Mouse (Mus musculus): Measurements from ENCODE around the gene Timd4. TPM values are rescaled to one million over a fixed set of nuclear protein-coding genes. Genes with fewer than 3 reads are reported as not detected.

Timd4 gene
- polyA plus RNA-seq (2011; ENCODE audit: insufficient read depth, insufficient read length, low read depth, missing spikeins) = not detected in 2 replicates

DNA sequence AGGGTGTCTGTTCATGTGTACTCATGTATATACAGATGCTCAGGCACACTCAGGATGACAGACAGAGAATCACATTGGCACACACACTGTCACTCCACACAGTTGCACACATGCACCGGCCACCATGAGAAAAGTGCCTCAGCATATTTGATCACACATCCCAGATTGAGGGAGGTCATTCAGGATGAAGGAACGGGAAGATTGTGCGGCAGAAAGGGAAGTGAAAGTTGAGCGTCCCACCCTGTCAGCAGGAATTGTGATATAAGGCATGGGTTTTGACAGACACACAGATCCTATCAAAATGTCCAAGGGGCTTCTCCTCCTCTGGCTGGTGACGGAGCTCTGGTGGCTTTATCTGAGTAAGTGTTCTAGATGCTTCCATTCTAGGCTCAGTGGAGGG lies at the start of gene Timd4:
Gene Timd4 (plus strand): TSS at position 290 of the 400 bp plus-strand sequence.
- Histone ChIP-seq H3K4me3 (ENCODE audit: low read depth, low read length) (no peak within 1 kb of the TSS), H3K27me3 (ENCODE audit: control insufficient read depth, insufficient read depth, low read length, poor library complexity, severe bottlenecking) (no peaks in the 10 kb centered on the region), H3K9ac (ENCODE audit: low read depth, poor library complexity, severe bottlenecking) (no peak within 1 kb of the TSS), H3K4me1 (ENCODE audit: control insufficient read depth, insufficient read depth, low read length) (no peaks in the 10 kb centered on the region), H3K9me3 (replicated peaks; ENCODE audit: control insufficient read depth, insufficient read depth, low read length, poor library complexity, severe bottlenecking) (no peaks in the 10 kb centered on the region), H3K36me3 (ENCODE audit: control insufficient read depth, insufficient read depth, low read length, poor library complexity, severe bottlenecking) (no peaks in the 10 kb centered on the region), H3K27ac (ENCODE audit: insufficient read depth, low read length) (no peak within 1 kb of the TSS)
- TF ChIP-seq CTCF (IDR thresholded peaks at IDR 0.05; ENCODE audit: low read depth, low read length) (no peak), POLR2A (IDR thresholded peaks at IDR 0.05; ENCODE audit: insufficient read depth, low read length) (no peak), EP300 (IDR thresholded peaks at IDR 0.05; ENCODE audit: insufficient read depth, low read depth, low read length) (no peak)

DNA sequence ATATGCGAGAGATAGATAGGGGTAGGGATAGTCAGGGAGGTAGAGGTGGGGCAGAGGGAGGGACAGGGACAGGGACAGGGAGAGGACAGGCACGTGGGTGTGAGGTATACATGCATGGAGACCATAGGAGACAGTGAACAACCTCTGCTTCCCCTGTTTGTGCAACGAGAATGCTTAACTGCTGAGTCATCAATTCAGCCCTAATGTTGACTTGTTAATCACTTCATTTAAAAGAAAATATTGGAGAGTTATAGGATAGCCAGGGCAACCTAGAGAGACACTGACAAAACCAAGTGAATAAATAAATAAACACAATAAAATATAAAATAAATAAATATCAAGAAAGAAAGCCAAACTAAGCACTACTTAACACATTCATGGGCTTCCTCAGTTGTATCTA lies 33.7 kb upstream of the Timd4 start:
- no peaks in the 10 kb centered on the region for H3K4me1 ChIP-seq (ENCODE audit: control insufficient read depth, insufficient read depth, low read length)
- H3K4me3 ChIP-seq (ENCODE audit: low read depth, low read length) = no peak overlapping the region
- no peak overlapping the region for H3K9ac ChIP-seq (ENCODE audit: low read depth, poor library complexity, severe bottlenecking)
- H3K27me3 ChIP-seq (ENCODE audit: control insufficient read depth, insufficient read depth, low read length, poor library complexity, severe bottlenecking) = no peaks in the 10 kb centered on the region
- TF ChIP-seq CTCF (IDR thresholded peaks at IDR 0.05; ENCODE audit: low read depth, low read length) = no peak
- TF ChIP-seq EP300 (IDR thresholded peaks at IDR 0.05; ENCODE audit: insufficient read depth, low read depth, low read length) = no peak
- no peak for TF ChIP-seq POLR2A (IDR thresholded peaks at IDR 0.05; ENCODE audit: insufficient read depth, low read length)
- no peak overlapping the region for H3K27ac ChIP-seq (ENCODE audit: insufficient read depth, low read length)
- H3K36me3 ChIP-seq (ENCODE audit: control insufficient read depth, insufficient read depth, low read length, poor library complexity, severe bottlenecking) = no peaks in the 10 kb centered on the region
- no peaks in the 10 kb centered on the region for H3K9me3 ChIP-seq (replicated peaks; ENCODE audit: control insufficient read depth, insufficient read depth, low read length, poor library complexity, severe bottlenecking)

GRCm38 (mm10) chr11:46779811-46780210 lies 30.8 kb upstream of the Timd4 start:
- no peaks in the 10 kb centered on the region for H3K9me3 ChIP-seq (replicated peaks; ENCODE audit: control insufficient read depth, insufficient read depth, low read length, poor library complexity, severe bottlenecking)
- no peak overlapping the region for H3K4me3 ChIP-seq (ENCODE audit: low read depth, low read length)
- H3K27ac ChIP-seq (ENCODE audit: insufficient read depth, low read length) = no peak overlapping the region
- H3K36me3 ChIP-seq (ENCODE audit: control insufficient read depth, insufficient read depth, low read length, poor library complexity, severe bottlenecking) = no peaks in the 10 kb centered on the region
- no peaks in the 10 kb centered on the region for H3K27me3 ChIP-seq (ENCODE audit: control insufficient read depth, insufficient read depth, low read length, poor library complexity, severe bottlenecking)
- H3K4me1 ChIP-seq (ENCODE audit: control insufficient read depth, insufficient read depth, low read length) = no peaks in the 10 kb centered on the region
- TF ChIP-seq CTCF (IDR thresholded peaks at IDR 0.05; ENCODE audit: low read depth, low read length) (peak; percentile 19), POLR2A (IDR thresholded peaks at IDR 0.05; ENCODE audit: insufficient read depth, low read length) (no peak), EP300 (IDR thresholded peaks at IDR 0.05; ENCODE audit: insufficient read depth, low read depth, low read length) (no peak)
- no peak overlapping the region for H3K9ac ChIP-seq (ENCODE audit: low read depth, poor library complexity, severe bottlenecking)

DNA sequence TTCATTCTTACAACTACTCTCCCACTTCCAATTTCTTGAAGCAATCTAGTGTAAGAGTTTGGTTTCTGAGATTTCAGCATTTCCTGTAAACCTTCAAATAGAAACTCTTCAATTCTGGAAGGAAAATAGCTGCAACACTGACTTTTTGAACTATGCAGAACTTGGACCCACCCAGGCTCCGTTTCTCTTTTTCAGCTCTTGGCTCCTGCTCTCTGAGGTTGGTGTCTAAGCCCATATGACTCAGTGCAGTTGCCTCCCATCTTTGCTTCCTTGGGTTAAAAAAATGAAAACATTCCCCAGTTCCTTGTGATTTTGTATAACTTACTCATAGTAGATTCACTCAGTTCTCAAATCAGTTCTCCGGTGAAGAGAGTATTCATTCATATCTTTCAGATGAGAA lies 6.2 kb upstream of the Timd4 start:
- H3K27me3 ChIP-seq (ENCODE audit: control insufficient read depth, insufficient read depth, low read length, poor library complexity, severe bottlenecking) = no peaks in the 10 kb centered on the region

DNA sequence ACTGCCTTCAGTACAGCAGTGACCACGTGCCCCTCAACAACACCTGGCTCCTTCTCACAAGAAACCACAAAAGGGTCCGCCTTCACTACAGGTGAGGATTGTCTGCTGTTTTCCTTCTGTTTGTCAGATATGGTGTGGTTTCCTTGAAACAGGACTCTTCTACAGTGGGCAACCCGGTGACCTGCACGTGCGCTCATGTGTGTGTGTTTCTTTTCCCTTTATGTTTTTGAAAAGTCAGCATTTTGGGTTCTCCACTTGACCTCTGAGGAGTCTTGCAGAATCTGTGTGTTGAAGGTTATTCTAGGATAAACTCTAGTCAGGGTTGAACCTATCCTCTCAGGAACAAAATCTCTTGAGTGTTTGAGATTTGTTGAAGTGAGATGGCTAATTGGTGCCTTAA lies 7.1 kb downstream of the Timd4 start:
- Histone ChIP-seq H3K27me3 (ENCODE audit: control insufficient read depth, insufficient read depth, low read length, poor library complexity, severe bottlenecking) (no peaks in the 10 kb centered on the region), H3K9ac (ENCODE audit: low read depth, poor library complexity, severe bottlenecking) (no peak overlapping the region), H3K36me3 (ENCODE audit: control insufficient read depth, insufficient read depth, low read length, poor library complexity, severe bottlenecking) (no peaks in the 10 kb centered on the region), H3K9me3 (replicated peaks; ENCODE audit: control insufficient read depth, insufficient read depth, low read length, poor library complexity, severe bottlenecking) (no peaks in the 10 kb centered on the region), H3K4me1 (ENCODE audit: control insufficient read depth, insufficient read depth, low read length) (no peaks in the 10 kb centered on the region), H3K27ac (ENCODE audit: insufficient read depth, low read length) (no peak overlapping the region), H3K4me3 (ENCODE audit: low read depth, low read length) (no peak overlapping the region)
- TF ChIP-seq CTCF (IDR thresholded peaks at IDR 0.05; ENCODE audit: low read depth, low read length) (no peak), EP300 (IDR thresholded peaks at IDR 0.05; ENCODE audit: insufficient read depth, low read depth, low read length) (no peak), POLR2A (IDR thresholded peaks at IDR 0.05; ENCODE audit: insufficient read depth, low read length) (no peak)

More for the DNA sequence above, 6.2 kb upstream of the Timd4 start:
- H3K9ac ChIP-seq (ENCODE audit: low read depth, poor library complexity, severe bottlenecking) = no peak overlapping the region
- H3K4me3 ChIP-seq (ENCODE audit: low read depth, low read length) = no peak overlapping the region
- TF ChIP-seq CTCF (IDR thresholded peaks at IDR 0.05; ENCODE audit: low read depth, low read length) (no peak), POLR2A (IDR thresholded peaks at IDR 0.05; ENCODE audit: insufficient read depth, low read length) (no peak), EP300 (IDR thresholded peaks at IDR 0.05; ENCODE audit: insufficient read depth, low read depth, low read length) (no peak)
- H3K4me1 ChIP-seq (ENCODE audit: control insufficient read depth, insufficient read depth, low read length) = no peaks in the 10 kb centered on the region
- no peaks in the 10 kb centered on the region; the same call in 1 of the 2 replicates for H3K9me3 ChIP-seq (replicated peaks; ENCODE audit: control insufficient read depth, insufficient read depth, low read length, poor library complexity, severe bottlenecking)
- no peaks in the 10 kb centered on the region for H3K36me3 ChIP-seq (ENCODE audit: control insufficient read depth, insufficient read depth, low read length, poor library complexity, severe bottlenecking)
- no peak overlapping the region for H3K27ac ChIP-seq (ENCODE audit: insufficient read depth, low read length)

DNA sequence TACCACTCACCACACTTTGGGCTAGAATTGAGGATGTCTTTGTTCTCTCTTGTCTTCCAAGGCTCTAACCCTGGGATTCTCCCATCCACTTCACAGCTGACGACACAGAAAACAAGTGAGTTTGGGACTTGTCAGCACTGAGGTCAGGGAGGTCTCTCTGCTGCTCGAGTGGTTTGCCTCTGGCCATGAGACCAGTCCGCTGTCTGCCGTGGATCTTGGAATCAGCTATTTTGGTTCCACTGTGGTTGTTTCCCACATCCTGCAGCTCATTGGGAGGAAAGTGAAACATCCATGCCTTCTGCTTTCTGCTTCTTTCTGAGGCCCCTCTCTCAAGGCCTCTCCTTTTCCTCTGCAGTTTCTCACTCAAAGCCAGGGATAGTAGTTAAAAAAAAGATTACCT lies 9.3 kb downstream of the Timd4 start:
- no peak overlapping the region for H3K27ac ChIP-seq (ENCODE audit: insufficient read depth, low read length)
- H3K9me3 ChIP-seq (replicated peaks; ENCODE audit: control insufficient read depth, insufficient read depth, low read length, poor library complexity, severe bottlenecking) = no peaks in the 10 kb centered on the region
- H3K4me3 ChIP-seq (ENCODE audit: low read depth, low read length) = no peak overlapping the region
- TF ChIP-seq EP300 (IDR thresholded peaks at IDR 0.05; ENCODE audit: insufficient read depth, low read depth, low read length) = no peak
- no peaks in the 10 kb centered on the region for H3K27me3 ChIP-seq (ENCODE audit: control insufficient read depth, insufficient read depth, low read length, poor library complexity, severe bottlenecking)
- no peaks in the 10 kb centered on the region for H3K4me1 ChIP-seq (ENCODE audit: control insufficient read depth, insufficient read depth, low read length)
- no peaks in the 10 kb centered on the region for H3K36me3 ChIP-seq (ENCODE audit: control insufficient read depth, insufficient read depth, low read length, poor library complexity, severe bottlenecking)
- H3K9ac ChIP-seq (ENCODE audit: low read depth, poor library complexity, severe bottlenecking) = no peak overlapping the region
